Mouse (Mus musculus): ENCODE data around the gene Zfp11.

The Zfp11 gene

GRCm38 (mm10) chr5:129607476-129607875 is 62.4 kb downstream of the Zfp11 start:
- DNase-seq: no peak

All from kidney, postnatal 4 days (tissue).